Mouse (Mus musculus) CH12.LX (cell line): ENCODE measurements around the gene Chst15.

ENCODE experiments used
- CTCF ChIP-seq, 2 experiments: IDR thresholded peaks in 1 of 2; conservative IDR thresholded peaks in 1 of 2; 2 replicates each; pipeline ENCODE4 v1.5.1; 2011 to 2012; ENCODE audit warnings: low read depth in 2 of 2, low read length in 2 of 2, improper control_type of control experiment in 1 of 2, inconsistent platforms in 1 of 2, mild to moderate bottlenecking in 1 of 2, moderate library complexity in 1 of 2
- USF1 ChIP-seq: IDR thresholded peaks from 2 replicates; pipeline ENCODE4 v1.6.1; 2014; ENCODE audit warnings: low read depth, mild to moderate bottlenecking, inconsistent platforms, low read length, improper control_type of control experiment

GRCm38 (mm10) chr7:132236789-132237188 lies 80.2 kb downstream of the Chst15 start:
- no peak for TF ChIP-seq USF1
- no peak for TF ChIP-seq CTCF (conservative IDR thresholded peaks at IDR 0.05 in 1 of 2, IDR thresholded peaks at IDR 0.05 in 1 of 2; ENCODE audit: low read depth in 2 of 2, low read length in 2 of 2)
